Mouse (Mus musculus) urinary bladder, adult 18-20 months (tissue): ENCODE measurements around the gene Atp13a2.

ENCODE experiments used
- DNase-seq, 2 experiments: peaks; one replicate each; pipeline ENCODE4 v3.0.0; 2022; ENCODE audit warnings: low spot score in 2 of 2, mixed read lengths in 2 of 2

Gene Atp13a2

DNA sequence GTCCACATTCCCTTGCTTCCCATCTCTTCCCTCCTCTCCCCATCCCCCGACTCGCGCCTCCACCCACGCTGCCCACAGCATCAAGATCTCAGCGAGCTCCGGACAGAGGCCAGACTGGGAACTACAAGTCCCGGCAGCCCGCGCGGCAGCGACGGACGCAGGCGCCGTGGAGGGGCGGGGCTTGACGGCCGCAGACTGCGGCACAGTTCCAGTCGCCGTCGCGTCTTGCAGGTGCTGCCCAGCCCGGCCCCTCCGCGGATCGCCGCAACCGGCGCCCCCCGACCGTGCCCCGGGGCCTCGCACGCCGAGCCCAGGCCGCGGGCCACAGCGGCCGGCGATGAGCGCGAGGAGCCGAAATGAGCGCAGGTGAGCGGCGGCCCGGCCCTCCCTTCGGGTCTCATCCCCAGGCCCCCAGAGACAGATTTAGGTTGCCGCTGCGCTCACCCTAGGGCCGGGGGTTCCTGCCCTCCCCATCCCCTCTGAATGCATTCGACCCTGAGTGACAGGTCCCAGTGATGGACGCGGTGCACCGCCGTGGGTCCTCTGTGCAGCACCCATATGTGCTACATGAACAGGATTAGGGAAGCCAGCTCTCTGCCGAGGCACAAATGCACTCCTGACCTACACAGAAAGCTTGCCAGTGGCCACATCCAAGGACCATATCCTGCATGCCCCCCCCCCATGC lies at the start of gene Atp13a2:
Gene Atp13a2, plus strand, starts transcription at position 163 of the 685 bp plus-strand sequence.
- peak; percentile 87 to 94 for DNase-seq

DNA sequence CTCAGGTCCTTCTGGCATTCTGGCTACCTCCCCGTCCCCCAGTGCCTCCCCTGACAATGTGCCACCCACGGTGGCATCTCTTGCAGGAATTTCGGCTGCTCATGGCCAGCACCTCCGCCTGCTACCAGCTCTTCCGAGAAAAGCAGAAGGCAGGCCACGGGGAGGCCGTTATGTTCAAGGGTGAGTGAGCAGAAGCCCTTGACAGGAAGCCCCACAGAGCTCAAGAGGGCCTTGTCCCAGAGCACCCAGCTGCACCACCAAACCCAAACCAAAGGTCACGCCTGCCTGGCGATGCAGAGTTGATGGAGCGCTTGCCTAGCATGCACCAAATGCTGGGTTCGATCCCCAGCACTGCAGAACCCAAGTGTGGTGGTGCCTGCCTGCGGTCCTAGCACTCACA lies 42.3 kb upstream of the Atp13a2 start:
- no peak for DNase-seq

DNA sequence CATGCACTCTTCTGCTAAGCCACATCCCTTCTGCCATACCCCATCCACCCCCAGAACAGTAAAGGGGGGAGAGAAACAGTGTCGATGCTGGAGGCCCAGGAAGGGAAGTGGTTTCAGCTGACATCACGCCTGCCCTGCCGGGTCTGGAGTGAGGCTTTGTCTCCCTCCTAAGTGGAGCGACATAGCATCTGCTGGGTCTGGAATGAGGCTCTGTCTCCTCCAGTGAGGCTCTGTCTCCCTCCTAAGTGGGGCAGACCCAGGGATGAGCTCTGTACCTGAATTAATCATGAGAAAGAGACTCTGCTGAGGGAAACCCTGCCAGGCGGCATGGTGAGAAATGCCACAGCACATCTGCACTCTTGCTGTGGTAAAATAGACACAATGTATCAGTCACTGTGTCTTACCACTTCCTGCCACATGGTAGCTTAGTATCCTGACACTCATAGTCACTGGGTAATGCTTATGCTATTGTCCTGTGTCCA lies 41.7 kb upstream of the Atp13a2 start:
- no peak for DNase-seq

DNA sequence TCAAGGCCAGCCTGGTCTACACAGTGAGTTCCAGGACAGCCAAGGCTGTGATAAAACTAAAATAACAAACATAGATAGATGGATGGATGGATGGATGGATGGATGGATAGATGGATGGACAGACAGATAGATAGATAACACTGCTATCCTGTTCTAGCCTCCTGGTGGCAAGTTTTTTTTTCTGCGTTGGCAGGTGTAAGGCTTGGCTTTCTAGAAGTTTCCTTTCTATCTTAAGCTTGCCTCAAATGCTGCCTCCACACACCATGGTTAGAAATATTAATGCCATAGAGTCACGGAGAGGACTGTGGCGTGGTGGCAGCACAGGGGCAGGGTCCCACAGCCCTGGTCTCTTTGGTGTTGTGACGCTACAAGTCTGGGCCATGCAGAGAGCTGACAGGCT lies 41.1 kb upstream of the Atp13a2 start:
- DNase-seq: no peak

DNA sequence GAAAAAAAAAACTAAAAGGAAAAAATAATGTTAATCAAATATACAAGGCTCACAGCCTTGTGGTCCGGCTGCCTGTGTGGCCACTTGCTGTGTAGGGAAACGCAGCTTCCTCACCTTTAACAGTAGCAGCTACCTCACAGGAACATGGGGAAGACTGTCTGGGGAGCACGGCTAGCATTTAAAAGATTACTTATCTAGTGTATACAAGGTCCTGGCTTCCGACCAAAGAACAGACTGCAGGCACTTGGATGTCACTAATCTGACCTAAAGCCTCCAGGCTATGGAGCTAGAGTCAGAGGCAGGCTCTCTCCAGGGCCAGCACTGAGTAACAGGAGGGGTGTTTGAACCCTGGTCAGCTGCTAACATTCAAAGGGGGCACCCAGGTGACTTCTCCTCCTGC lies 40.6 kb upstream of the Atp13a2 start:
- DNase-seq: no peak

DNA sequence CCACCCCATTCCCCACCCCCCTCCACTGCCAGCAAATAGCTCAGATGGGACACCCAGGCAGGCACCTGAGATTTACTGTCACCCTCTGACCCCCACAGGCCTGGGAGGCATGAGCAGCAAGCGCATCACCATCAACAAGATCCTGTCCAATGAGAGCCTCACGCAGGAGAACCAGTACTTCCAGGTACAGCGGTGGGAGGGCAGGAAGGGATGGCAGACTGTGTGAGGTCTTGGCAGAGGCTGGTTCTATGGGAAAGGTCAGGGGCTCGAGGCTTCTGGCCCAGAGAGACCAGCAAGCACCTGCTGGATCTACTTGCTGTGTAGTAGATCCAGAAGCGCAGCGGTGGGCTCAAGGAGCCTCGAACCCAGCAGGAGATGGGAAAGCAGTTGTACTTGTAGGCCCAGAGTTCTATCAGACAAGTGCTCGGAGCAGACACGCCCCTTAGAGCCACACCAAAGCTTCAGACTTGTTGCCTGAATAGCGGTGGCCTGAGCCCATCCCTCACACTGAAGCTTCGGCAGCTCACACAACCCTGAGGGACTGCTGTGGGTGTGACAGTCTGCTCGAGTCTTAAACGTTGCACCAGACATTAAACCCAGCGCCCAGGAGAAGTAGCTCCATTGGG lies 40.0 kb upstream of the Atp13a2 start:
- DNase-seq: no peak

DNA sequence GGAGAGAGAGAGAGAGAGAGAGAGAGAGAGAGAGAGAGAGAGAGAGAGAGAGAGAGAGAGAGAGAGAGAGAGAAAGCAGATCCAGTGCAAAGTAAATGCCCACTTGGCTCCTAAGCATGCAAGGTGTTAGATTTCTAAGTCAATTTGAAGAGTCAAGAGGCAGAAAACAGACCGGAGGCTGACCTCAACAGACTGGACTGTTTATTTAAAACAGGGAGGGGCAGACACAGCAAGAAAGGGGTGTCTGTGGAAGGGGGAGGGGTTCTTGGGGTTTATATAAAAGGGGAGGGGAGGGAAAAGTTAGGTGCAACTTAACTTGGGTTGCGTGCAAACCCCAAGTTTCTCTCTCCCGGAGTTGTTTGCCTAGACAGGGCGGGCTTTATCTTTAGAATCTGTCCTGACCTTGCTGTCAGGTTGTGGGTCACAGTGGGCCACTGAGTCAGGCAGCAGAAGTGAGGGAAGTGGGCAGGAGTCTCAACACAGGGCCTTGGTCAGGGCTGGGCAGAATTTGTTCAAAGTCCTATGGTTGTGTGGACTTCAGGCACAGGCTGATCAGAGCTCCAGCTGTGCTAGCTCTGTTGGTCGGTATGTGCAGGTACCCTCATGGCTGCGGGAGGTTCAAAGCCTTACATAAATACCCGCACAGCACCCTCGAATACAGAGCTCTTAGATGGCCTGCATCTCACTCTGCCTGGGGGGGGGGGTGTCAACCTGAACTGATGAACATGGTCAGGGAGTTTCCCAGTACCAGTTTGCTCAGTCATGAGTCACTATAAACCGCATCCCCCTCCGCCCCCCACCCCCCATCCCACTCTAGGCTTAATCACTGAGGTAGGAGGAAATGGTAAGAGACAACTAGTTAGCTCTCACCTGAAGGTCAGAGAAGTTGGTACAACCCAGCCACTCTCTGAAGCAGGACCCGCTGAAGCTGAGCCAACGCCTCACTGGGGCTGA lies 38.9 kb upstream of the Atp13a2 start:
- peak in 1 of 2 experiments; percentile 30 for DNase-seq

DNA sequence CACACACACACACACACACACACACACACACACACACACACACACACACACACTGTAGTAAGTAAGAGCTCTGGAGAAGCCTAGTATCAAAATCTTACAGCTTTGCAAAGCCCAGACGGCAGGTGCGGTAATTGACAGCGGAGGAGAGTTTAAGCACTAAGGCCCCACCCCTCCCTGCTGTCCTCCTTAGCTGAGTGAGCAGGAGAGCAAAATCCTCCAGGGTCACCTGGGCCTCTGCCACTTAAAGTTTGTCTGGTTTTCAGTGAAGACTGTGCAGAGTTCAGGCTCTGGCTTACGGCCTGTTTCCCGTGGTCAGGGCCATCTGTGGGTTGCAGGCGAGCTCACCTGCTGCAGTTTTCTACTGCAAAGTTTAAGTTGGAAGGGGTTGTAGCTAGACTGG lies 38.2 kb upstream of the Atp13a2 start:
- DNase-seq: no peak

DNA sequence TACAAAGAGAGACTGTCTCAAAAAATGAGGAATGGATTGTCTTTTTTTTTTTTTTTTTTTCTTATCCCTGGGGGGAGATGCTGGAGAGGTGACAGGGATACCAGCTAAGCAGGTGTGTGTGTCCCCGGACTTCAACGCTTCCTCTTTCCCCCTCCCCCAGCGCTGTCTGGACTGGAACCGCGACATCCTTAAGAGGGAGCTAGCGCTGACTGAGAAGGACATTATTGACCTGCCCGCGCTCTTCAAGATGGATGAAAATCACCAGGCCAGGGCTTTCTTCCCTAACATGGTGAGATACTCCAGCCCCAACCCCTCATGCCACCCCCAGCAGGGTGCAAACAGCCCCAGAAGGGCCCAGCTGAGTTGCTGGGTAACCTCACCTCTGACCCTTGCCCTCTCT lies 37.6 kb upstream of the Atp13a2 start:
- no peak for DNase-seq

DNA sequence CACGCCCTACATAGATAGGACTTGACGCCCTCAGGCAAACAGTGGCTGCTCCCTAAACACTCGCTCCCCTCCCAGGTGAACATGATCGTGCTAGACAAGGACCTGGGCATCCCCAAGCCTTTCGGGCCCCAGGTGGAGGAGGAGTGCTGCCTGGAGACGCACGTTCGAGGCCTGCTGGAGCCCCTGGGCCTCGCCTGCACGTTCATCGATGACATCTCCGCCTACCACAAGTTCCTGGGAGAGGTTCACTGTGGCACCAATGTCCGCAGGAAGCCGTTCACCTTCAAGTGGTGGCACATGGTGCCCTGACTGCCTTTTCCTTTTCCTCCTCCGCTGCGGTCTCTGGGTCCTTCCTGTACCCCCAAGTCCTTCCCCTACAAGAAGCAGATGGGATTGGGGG lies 37.1 kb upstream of the Atp13a2 start:
- no peak for DNase-seq

DNA sequence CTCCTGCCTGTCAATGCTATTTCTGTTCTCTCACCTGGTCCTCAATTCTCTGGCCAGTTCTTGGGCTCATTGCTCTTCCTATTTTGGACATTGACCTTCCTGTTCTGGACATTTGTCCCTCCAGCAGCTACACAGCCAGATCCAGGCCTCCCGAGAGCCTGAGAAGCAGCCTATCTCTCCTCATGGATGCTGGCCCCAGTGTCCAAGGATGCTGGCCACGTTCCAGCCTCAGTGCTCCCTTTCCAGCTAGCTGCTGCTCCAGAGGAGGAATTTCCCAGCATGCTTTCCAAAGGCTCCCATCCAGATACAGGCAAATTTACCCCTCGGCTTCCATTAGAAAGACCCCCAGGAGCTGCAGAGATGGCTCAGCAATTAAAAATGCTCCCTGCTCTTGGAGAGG lies 36.1 kb upstream of the Atp13a2 start:
- no peak for DNase-seq

DNA sequence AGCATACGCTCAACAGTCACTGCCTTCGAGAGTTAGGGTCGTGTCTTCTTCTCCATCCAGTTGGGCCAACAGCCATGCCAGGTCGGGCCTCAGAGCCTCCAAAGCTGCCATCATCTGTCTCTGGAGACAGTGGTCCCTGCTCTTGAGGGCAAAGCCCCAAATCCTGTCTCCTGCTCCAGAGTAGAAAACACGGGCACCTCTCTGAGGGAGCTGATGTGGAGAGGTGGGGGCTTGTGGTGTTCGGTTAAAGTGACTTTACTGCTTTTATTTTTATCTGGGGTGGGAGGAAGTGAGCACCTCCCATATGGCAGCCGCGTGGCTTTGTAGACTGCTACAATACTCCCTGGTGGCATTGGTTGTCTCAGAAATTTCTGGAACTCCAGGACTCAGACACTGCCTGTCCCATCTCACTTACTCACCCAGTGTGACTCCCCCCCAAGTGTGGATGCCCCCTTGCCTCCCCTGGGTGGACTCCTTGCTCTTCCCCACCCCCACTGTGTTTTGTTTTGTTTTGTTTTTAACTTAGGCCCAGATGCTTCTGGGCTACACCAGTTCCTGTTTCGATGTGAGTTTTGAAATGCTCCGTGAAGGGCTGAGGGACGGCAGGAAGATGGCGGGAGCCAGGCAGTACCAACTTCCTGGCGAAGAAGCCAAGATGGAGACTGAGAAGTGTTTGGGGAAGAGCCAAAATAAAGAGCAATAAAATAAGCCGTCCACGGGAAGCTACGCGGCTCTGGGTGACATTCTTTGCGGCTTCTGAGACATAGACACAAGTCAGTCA lies 34.6 kb upstream of the Atp13a2 start:
- no peak for DNase-seq

DNA sequence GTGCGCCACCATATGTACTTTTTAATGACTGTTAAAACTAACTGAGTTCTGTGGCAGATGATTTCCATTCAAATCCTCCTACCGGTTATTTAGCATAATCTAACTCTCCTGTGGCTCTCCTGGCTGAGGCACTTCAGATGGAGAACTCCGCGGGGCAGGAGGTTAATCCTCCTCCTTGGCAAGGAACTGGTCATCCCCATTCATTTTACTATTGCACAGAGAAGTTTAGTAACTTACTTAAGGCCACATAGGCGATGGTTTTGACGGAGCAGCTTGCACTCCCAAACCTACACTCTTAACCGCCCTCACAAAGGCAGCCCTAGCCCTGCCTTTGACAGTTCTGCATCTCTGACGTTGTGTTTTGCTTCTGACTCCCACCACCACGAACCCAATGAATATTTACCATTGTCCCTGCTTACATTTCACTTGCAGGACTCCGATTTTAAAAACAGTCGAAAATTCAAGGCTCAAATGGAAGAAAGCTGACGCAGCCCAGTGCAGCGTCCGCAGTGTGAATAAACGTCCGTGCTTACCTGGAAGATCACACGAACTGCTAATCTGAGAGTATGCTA lies 29.5 kb upstream of the Atp13a2 start:
- no peak for DNase-seq

DNA sequence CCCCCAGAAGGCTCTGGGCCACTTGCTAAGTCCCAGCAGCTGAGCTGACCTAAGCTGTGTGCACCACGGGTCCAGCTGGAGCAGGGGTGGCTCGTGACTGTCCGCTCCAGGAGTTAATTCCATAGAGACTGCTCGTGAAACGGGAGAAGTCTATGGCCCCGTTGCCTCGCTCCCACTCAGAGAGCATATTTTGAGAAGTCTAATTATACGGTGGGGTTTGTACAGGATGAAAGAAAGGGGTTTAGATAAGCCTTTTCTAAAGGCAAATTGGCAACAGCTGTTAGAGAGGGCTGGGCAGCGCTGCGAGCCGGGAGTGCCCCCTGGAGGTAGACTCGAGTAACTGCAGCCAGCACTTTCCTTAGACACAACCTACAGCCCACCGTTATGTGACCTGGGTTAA lies 28.9 kb upstream of the Atp13a2 start:
- DNase-seq: peak; percentile 43 to 55

DNA sequence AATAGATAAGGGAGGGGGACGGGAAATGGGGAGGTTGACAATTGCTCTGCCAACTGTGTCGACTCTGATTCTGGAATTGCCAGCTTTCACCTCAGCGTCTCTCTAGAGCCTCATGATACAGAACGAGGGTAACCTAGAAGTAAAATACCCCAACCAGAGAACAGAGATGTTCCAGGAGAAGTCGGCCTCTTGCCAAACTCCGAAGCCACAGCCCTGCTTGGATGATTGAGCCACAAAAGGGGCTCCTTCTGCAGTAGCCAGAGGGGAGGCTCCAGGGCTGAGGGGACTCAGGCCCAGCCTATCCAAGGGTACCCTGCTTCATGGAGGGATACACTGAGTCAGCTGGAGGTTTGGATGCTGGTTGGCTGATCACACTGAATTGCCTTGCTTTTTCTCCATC lies 28.4 kb upstream of the Atp13a2 start:
- DNase-seq: no peak

DNA sequence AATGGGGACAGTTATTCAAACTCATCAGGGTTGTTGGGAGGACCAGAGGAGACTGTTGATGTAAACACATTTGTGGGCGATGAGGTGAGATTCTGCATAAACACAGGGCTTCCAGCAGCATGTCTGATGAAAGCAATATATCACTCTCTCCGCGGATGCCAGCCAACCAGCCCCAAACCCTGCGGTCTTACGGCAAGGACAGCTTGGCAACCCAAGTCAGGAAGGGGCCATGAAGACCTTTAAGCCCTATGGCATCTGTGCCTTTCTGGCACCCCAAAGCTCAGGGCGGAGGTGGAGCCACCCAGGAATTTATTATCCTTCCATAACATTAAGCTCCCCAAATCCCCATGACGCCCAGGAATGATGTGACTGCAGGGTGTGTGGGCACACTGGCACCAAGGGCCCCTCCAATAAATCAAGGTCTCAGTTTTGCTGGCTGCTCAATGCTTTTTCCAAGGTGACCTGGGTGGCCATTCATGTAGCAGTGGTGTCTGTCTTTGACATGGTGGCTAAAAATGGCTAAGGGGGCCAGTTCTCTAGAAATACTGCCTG lies 27.5 kb upstream of the Atp13a2 start:
- no peak for DNase-seq

DNA sequence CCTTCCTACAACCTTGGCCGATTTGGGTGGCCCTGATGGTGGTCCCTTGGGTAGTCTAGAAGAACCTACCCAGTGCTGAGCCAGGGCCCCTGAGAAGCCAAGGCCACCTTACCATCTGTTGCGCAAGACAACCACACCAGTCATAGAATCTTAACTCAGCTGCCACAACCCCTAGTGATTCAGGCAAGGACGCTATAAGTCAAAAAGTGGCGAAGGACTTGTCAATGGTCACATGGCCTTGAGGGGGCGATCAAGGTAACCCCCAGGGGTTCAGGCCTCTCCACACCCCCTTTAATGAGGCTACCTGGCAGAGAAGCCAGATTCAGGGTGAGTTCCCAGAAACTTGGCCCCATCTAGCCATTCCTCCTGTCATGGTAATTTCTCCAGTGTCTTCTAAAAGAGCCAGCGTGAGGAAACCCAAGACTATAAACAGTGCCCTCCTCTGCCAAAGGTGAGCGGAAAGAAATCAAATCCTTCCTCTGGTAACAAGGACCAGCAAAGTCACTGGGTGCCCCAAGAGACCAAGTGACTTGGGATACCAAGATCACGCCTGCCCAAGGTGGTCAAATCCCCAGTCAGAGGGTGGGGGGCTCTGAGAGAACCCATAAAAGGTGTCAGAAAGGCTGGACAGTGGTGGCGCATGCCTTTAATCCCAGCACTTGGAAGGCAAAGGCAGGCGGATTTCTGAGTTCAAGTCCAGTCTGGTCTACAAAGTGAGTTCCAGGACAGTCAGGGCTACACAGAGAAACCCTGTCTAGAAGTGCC lies 26.8 kb upstream of the Atp13a2 start:
- DNase-seq: no peak

DNA sequence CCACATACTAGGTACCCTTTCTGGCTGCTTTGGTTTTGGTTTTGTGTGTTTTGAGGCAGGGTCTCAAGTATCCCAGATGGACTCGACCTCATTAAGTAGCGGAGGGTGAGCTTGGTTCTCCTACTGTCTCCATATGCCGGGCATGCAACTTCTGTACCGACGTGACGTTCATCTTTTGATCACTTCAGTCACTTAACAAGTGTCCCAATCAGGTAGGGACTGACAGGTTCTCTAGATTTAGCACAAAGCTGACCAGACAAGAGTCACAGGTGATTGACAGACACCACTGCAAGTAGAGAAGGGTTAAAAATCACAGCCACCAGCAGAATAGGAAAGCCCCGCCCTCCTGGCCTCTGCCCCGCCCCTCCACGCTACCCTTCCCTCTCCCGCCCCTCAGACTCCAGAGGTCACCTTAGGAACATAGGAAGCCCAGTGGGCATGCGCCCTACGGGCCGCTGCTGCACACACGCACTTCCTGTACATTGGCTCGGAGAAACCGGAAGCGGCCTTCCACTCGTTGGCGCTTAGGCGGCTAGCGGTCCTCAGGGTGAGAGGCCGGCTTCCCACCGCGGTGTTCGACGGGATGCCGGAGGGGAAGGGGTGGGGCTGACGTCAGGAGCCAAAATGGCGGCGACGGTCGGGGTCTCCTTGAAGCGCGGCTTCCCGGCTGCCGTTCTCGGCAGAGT lies 25.7 kb upstream of the Atp13a2 start, which contains the start of gene Sdhb:
Gene Sdhb, plus strand, starts transcription at position 423 of the 686 bp plus-strand sequence.
- peak; percentile 86 to 93 for DNase-seq

DNA sequence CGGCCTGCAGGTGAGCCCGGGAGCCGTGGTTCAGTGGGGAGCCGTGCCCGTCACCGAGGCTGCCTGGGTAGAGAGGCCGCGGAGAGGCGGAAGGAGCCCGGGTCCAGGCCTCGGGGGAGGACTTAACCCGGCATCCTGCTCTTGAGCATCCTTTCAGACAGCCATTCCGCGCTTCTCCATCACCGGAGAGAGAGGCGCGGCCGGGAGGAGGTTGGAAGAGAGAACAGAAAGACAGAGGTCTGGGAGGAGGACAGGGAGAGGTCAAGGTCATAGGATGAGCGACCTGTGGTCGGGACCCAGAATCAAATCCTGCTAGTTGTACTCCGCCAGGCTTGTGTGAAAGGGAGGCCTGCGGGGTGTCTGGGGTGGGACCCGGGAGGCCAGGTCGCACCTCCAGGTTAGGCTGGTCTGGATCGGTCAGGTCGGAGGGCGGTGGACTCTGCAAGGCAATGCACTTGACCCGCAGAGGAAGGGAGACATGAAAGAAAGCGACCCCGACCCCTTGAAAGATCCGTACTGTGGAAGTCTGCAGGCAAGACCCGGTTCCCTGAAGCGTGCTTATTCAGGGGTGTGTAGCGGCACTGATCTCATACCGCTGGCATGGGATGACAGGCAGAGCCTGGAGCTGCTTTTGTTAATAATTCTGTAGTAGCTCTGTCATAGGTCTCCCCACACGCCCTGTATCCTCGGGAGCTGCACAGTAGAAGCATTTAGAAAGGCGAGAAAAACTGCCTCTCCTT lies 25.0 kb upstream of the Atp13a2 start:
- DNase-seq: no peak
